Mouse (Mus musculus) CH12.LX (cell line): ENCODE measurements at regions not wholly inside any gene's neighbourhood (a gene's known extent, or its start where the extent isn't known, plus 50 kb on each side); places are given as distances from the start of the nearest gene placed in this dataset.

ENCODE experiments used
- DNase-seq: peaks from one replicate; pipeline ENCODE4 v3.0.0-alpha.2; 2013; ENCODE audit errors: extremely low read depth
- H3K27ac ChIP-seq: 2 replicates; pipeline ENCODE4 v1.5.1; 2012; ENCODE audit warnings: low read depth, mild to moderate bottlenecking, control low read depth, moderate library complexity; ENCODE audit not compliant: insufficient read depth
- H3K27me3 ChIP-seq: replicated peaks from 2 replicates; pipeline ENCODE3; 2012; ENCODE audit warnings: inconsistent platforms
- H3K36me3 ChIP-seq, 2 experiments: replicated peaks in 1 of 2; 2 replicates each; pipeline versions ENCODE3 to v1.6.1; 2012; ENCODE audit warnings: inconsistent platforms in 1 of 2, low read length in 1 of 2, mild to moderate bottlenecking in 1 of 2, mixed read lengths in 1 of 2, moderate library complexity in 1 of 2; ENCODE audit not compliant: control insufficient read depth in 1 of 2, insufficient read depth in 1 of 2
- H3K4me1 ChIP-seq, 2 experiments: 2 replicates each; pipeline ENCODE4 v1.6.1; 2012; ENCODE audit warnings: inconsistent platforms in 1 of 2, moderate library complexity in 1 of 2; ENCODE audit not compliant: insufficient read depth in 2 of 2, control insufficient read depth in 1 of 2
- H3K4me2 ChIP-seq: 2 replicates; pipeline ENCODE4 v1.6.1; 2012; ENCODE audit warnings: low read depth, mild to moderate bottlenecking, control low read depth; ENCODE audit not compliant: poor library complexity, insufficient read depth, severe bottlenecking
- H3K4me3 ChIP-seq, 3 experiments: fragments of 150-350 bp in 1 of 3; sonication (generic) in 1 of 3; replicated peaks in 1 of 3; 2 replicates each; pipeline versions ENCODE3 to v1.5.1; 2011 to 2012; ENCODE audit warnings: low read depth in 2 of 3, low read length in 2 of 3, mild to moderate bottlenecking in 2 of 3, moderate library complexity in 2 of 3, control low read depth in 1 of 3, improper control_type of control experiment in 1 of 3, inconsistent platforms in 1 of 3, mixed read lengths in 1 of 3; ENCODE audit not compliant: poor library complexity in 1 of 3
- H3K79me2 ChIP-seq: replicated peaks from 2 replicates; pipeline ENCODE4 v1.6.1; 2012; ENCODE audit warnings: mild to moderate bottlenecking, moderate library complexity; ENCODE audit not compliant: control insufficient read depth, poor library complexity, insufficient read depth, severe bottlenecking; ENCODE audit errors: extremely low read depth
- H3K9ac ChIP-seq: 2 replicates; pipeline ENCODE4 v1.6.1; 2012; ENCODE audit warnings: low read depth, mild to moderate bottlenecking, control low read depth, moderate library complexity; ENCODE audit not compliant: insufficient read depth
- H3K9me3 ChIP-seq: replicated peaks from 2 replicates; pipeline ENCODE3; 2012; ENCODE audit warnings: low read length, inconsistent platforms, mixed read lengths
- CHD1 ChIP-seq: IDR thresholded peaks from 2 replicates; pipeline ENCODE4 v1.6.1; 2012; ENCODE audit warnings: low read depth, low read length, improper control_type of control experiment, inconsistent platforms
- CHD2 ChIP-seq: IDR thresholded peaks from 2 replicates; pipeline ENCODE4 v1.6.1; 2011; ENCODE audit warnings: low read length, improper control_type of control experiment
- CTCF ChIP-seq, 2 experiments: IDR thresholded peaks in 1 of 2; conservative IDR thresholded peaks in 1 of 2; 2 replicates each; pipeline ENCODE4 v1.5.1; 2011 to 2012; ENCODE audit warnings: low read depth in 2 of 2, low read length in 2 of 2, improper control_type of control experiment in 1 of 2, inconsistent platforms in 1 of 2, mild to moderate bottlenecking in 1 of 2, moderate library complexity in 1 of 2
- ETS1 ChIP-seq: conservative IDR thresholded peaks from 2 replicates; pipeline ENCODE4 v1.6.1; 2012; ENCODE audit warnings: low read depth, mild to moderate bottlenecking, inconsistent platforms, low read length, improper control_type of control experiment, moderate library complexity
- GABPA ChIP-seq: IDR thresholded peaks from 2 replicates; pipeline ENCODE4 v1.6.1; 2012; ENCODE audit warnings: low read depth, low read length, improper control_type of control experiment, inconsistent platforms; ENCODE audit not compliant: insufficient replicate concordance
- HCFC1 ChIP-seq: IDR thresholded peaks from 2 replicates; pipeline ENCODE4 v1.6.1; 2012; ENCODE audit warnings: low read depth, mild to moderate bottlenecking, inconsistent platforms, low read length, improper control_type of control experiment
- IRF4 ChIP-seq: IDR thresholded peaks from 2 replicates; pipeline ENCODE4 v1.6.1; 2014; ENCODE audit warnings: low read depth, mild to moderate bottlenecking, inconsistent platforms, low read length, improper control_type of control experiment
- MAFK ChIP-seq: IDR thresholded peaks from 2 replicates; pipeline ENCODE4 v1.6.1; 2011; ENCODE audit warnings: low read length, improper control_type of control experiment; ENCODE audit not compliant: insufficient replicate concordance
- MAZ ChIP-seq: IDR thresholded peaks from 2 replicates; pipeline ENCODE4 v1.6.1; 2012; ENCODE audit warnings: low read depth, mild to moderate bottlenecking, inconsistent platforms, low read length, improper control_type of control experiment, moderate library complexity
- MXI1 ChIP-seq: IDR thresholded peaks from 2 replicates; pipeline ENCODE4 v1.6.1; 2011; ENCODE audit warnings: mild to moderate bottlenecking, low read depth, low read length, improper control_type of control experiment
- NELFE ChIP-seq: IDR thresholded peaks from 2 replicates; pipeline ENCODE4 v1.6.1; 2011; ENCODE audit warnings: low read depth, low read length, improper control_type of control experiment
- NRF1 ChIP-seq: IDR thresholded peaks from 2 replicates; pipeline ENCODE4 v1.6.1; 2014; ENCODE audit warnings: low read depth, mild to moderate bottlenecking, inconsistent platforms, low read length, improper control_type of control experiment, moderate library complexity
- PAX5 ChIP-seq: IDR thresholded peaks from 2 replicates; pipeline ENCODE4 v1.6.1; 2012; ENCODE audit warnings: low read length, inconsistent platforms, mixed read lengths
- POLR2A ChIP-seq: IDR thresholded peaks from 2 replicates; pipeline ENCODE4 v1.6.1; 2011; ENCODE audit warnings: low read depth, mild to moderate bottlenecking, improper control_type of control experiment, low read length
- POLR2AphosphoS2 ChIP-seq: IDR thresholded peaks from 2 replicates; pipeline ENCODE4 v1.6.1; 2011; ENCODE audit warnings: low read depth, low read length, improper control_type of control experiment
- RAD21 ChIP-seq: IDR thresholded peaks from 2 replicates; pipeline ENCODE4 v1.6.1; 2011; ENCODE audit warnings: low read depth, mild to moderate bottlenecking, low read length, improper control_type of control experiment, moderate library complexity
- SMC3 ChIP-seq: IDR thresholded peaks from 2 replicates; pipeline ENCODE4 v1.6.1; 2011; ENCODE audit warnings: low read depth, low read length, improper control_type of control experiment
- TCF12 ChIP-seq: IDR thresholded peaks from 2 replicates; pipeline ENCODE4 v1.6.1; 2014; ENCODE audit warnings: low read depth, mild to moderate bottlenecking, inconsistent platforms, low read length, improper control_type of control experiment
- USF1 ChIP-seq: IDR thresholded peaks from 2 replicates; pipeline ENCODE4 v1.6.1; 2014; ENCODE audit warnings: low read depth, mild to moderate bottlenecking, inconsistent platforms, low read length, improper control_type of control experiment
- USF2 ChIP-seq: conservative IDR thresholded peaks from 2 replicates; pipeline ENCODE4 v1.6.1; 2011; ENCODE audit warnings: low read depth, low read length, improper control_type of control experiment
- ZKSCAN1 ChIP-seq: IDR thresholded peaks from 2 replicates; pipeline ENCODE4 v1.6.1; 2012; ENCODE audit warnings: low read depth, inconsistent platforms, low read length, improper control_type of control experiment, borderline replicate concordance
- dilution Hi-C: fragments of 300-500 bp; cut with MboI; formaldehyde crosslinking; loops from 2 replicates; pipeline ENCODE4 v1.14.3; 2020; ENCODE audit warnings: low sequenced_read_pairs; ENCODE audit not compliant: extremely low pct_unique_long_range_greater_than_20kb, extremely low pct_ligation_motif_present
- in situ Hi-C: fragments of 300-500 bp; cut with MboI; formaldehyde crosslinking; loops from 3 replicates; pipeline ENCODE4 v1.14.3; 2019; ENCODE audit warnings: low sequenced_read_pairs, low pct_ligation_motif_present, low pct_unique_long_range_greater_than_20kb, mixed read lengths

DNA sequence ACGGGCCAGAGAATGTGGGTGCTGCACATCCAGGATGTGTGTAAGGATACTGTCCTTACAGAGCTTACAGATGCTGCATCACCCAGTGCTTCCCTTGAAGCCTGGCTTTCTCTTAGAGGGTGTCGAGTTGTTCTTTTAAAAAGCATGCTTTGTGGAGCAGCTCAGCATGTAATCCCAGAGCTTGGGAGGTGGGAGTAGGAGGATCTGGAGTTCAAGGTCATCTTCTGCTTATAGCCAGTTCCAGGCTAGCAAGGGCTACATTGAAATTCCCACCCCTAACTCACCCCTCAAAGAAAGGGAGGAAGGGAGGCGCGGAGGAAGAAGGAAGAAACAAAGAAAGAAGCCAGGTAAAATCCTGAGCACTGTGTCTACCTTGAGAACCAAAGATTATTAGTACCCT, 76.0 kb upstream of the Gadd45a start:
- H3K9ac ChIP-seq: no peak overlapping the region
- in situ Hi-C loops: no loop called here

DNA sequence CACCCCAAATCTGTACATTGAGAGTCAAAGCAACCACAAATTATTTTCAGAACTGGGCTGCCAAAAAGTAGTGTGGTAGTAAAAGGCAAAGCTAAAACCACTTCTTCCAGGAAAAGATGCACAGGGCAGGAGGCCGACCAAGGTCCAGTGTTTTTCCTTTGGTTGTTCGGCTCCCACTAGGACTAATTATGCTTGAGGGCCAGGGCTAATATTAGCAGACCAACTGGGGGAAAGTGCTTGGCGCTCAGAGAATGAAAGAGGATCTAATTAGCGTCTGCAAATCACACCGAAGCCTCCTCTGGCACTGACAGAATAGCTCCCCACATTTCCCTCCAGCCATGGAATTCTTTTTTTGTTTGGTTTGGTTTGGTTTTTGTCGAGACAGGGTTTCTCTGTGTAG, 75.1 kb upstream of the Gadd45a start:
- no peak overlapping the region for H3K27ac ChIP-seq
- no peaks in the 10 kb centered on the region for H3K79me2 ChIP-seq
- H3K4me2 ChIP-seq: no peak overlapping the region
- no peak overlapping the region for H3K9ac ChIP-seq
- peaks cover 3 to 12% of the 10 kb centered on the region in 2 experiments; a peak in 2 of 4 replicates for H3K4me1 ChIP-seq
- no peak for DNase-seq
- H3K27me3 ChIP-seq: no peaks in the 10 kb centered on the region
- no peaks in the 10 kb centered on the region for H3K36me3 ChIP-seq
- H3K9me3 ChIP-seq: no peaks in the 10 kb centered on the region
- TF ChIP-seq NRF1 (no peak), USF2 (no peak), HCFC1 (no peak), MAZ (no peak), CTCF (conservative IDR thresholded peaks at IDR 0.05 in 1 of 2, IDR thresholded peaks at IDR 0.05 in 1 of 2; ENCODE audit: low read depth in 2 of 2, low read length in 2 of 2) (no peak), CHD2 (no peak), CHD1 (no peak), USF1 (no peak), ETS1 (no peak), GABPA (no peak), POLR2AphosphoS2 (no peak), ZKSCAN1 (no peak), PAX5 (no peak), MXI1 (no peak), IRF4 (no peak), NELFE (no peak), POLR2A (no peak), SMC3 (no peak)
- in situ Hi-C loops: no loop called here
- H3K4me3 ChIP-seq: no peak overlapping the region
- dilution Hi-C loops: no loop called here

More for the DNA sequence above, 76.0 kb upstream of the Gadd45a start:
- no peaks in the 10 kb centered on the region for H3K36me3 ChIP-seq
- no peaks in the 10 kb centered on the region for H3K27me3 ChIP-seq
- no peaks in the 10 kb centered on the region for H3K79me2 ChIP-seq
- no peak for TF ChIP-seq RAD21
- no peak for TF ChIP-seq POLR2AphosphoS2
- TF ChIP-seq GABPA: no peak
- TF ChIP-seq USF2: no peak
- no peak for TF ChIP-seq TCF12
- TF ChIP-seq MAFK: no peak
- no peak overlapping the region for H3K4me3 ChIP-seq
- peaks cover 3 to 10% of the 10 kb centered on the region in 2 experiments; a peak in 2 of 4 replicates for H3K4me1 ChIP-seq
- no peaks in the 10 kb centered on the region for H3K9me3 ChIP-seq
- dilution Hi-C loops: no loop called here
- no peak for DNase-seq
- H3K4me2 ChIP-seq: no peak overlapping the region
- no peak overlapping the region for H3K27ac ChIP-seq
